Mouse (Mus musculus): ENCODE data around the gene Gm17428.

DNA sequence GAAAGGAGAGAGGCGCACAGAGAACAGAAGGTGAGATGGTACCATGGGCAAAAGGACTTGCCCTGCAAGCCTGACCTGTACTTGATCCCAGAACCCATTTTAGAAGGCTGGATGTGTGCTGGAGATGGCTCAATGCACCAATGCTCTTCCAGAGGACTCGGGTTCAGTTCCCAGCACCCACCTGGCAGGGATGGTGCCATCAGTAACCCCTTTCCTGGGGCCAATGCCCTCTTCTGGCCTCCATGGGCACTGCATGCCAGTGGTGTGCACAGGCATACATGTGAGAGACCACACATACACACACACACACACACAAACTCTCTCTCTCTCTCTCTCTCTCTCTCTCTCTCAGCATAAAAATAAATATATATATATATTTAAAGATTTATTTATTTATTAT, 24.7 kb downstream of the Gm17428 start:
- TF ChIP-seq CTCF (IDR thresholded peaks at IDR 0.05; ENCODE audit: borderline replicate concordance, insufficient read depth, low read length) (no peak), POLR2A (IDR thresholded peaks at IDR 0.05; ENCODE audit: low read depth, low read length) (no peak)

Measured in embryonic fibroblast, embryonic 13.5 days (primary cell).